Mouse (Mus musculus) forebrain, postnatal 0 days (tissue): ENCODE results near the gene Plxna1. TPM values are rescaled to one million over a fixed set of nuclear protein-coding genes. Genes with fewer than 3 reads are reported as not detected.

Experiments used
- ATAC-seq: fragments of 200-750 bp; cut with Nextera tagmentation; 2 replicates; pipeline ENCODE4 v1.8.0; 2017; ENCODE audit warnings: mild to moderate bottlenecking, moderate library complexity
- DNase-seq: peaks from one replicate; pipeline ENCODE4 v3.0.0-alpha.2; 2015
- H3K27ac ChIP-seq: fragments of 300-500 bp; sonication (generic); 2 replicates; pipeline ENCODE4 v1.5.1; 2014; ENCODE audit warnings: low read depth, mild to moderate bottlenecking, antibody characterized with exemption, low read length, moderate library complexity, mixed read lengths
- H3K27me3 ChIP-seq: fragments of 300-500 bp; sonication (generic); 2 replicates; pipeline ENCODE4 v1.6.1; 2014; ENCODE audit warnings: mild to moderate bottlenecking, low read length, mixed read lengths; ENCODE audit not compliant: insufficient read depth
- H3K36me3 ChIP-seq: fragments of 300-500 bp; sonication (generic); 2 replicates; pipeline ENCODE4 v1.6.1; 2014; ENCODE audit warnings: mild to moderate bottlenecking, moderate library complexity; ENCODE audit not compliant: insufficient read depth
- H3K4me1 ChIP-seq: fragments of 300-500 bp; sonication (generic); 2 replicates; pipeline ENCODE4 v1.6.1; 2014; ENCODE audit warnings: antibody characterized with exemption; ENCODE audit not compliant: insufficient read depth
- H3K4me2 ChIP-seq: fragments of 300-500 bp; sonication (generic); 2 replicates; pipeline ENCODE4 v1.6.1; 2014; ENCODE audit warnings: low read depth, mild to moderate bottlenecking, moderate library complexity
- H3K4me3 ChIP-seq: fragments of 300-500 bp; sonication (generic); 2 replicates; pipeline ENCODE4 v1.5.1; 2014; ENCODE audit warnings: low read depth, low read length, mixed read lengths
- H3K9ac ChIP-seq: fragments of 300-500 bp; sonication (generic); 2 replicates; pipeline ENCODE4 v1.6.1; 2014; ENCODE audit warnings: mild to moderate bottlenecking
- H3K9me3 ChIP-seq: fragments of 300-500 bp; sonication (generic); 2 replicates; pipeline ENCODE4 v1.6.1; 2016; ENCODE audit warnings: low read length
- CTCF ChIP-seq: sonication (generic); IDR thresholded peaks from 2 replicates; pipeline ENCODE4 v1.5.1; 2016; ENCODE audit warnings: antibody characterized with exemption, control low read depth, low read depth
- WGBS: fragments of 180-500 bp; shearing (Covaris S2); extraction: QIAGEN DNeasy Blood & Tissue Kit; methylation state at CpG from one replicate; pipeline ENCODE4 v1.1.7; 2014; 5-methylcytosine and 5-hydroxymethylcytosine counted together
- polyA plus RNA-seq: library from polyadenylated mRNA; unstranded; fragments of >200 nt; fragmentation: Nextera tagmentation; extraction: Ambion mirVana; gene quantifications from 2 replicates; pipeline ENCODE4 v1.2.1, GENCODE M21; 2015
- total RNA-seq: library from RNA; depleted of rRNA; stranded (reverse); fragments of >200 nt; gene quantifications from 2 replicates; pipeline ENCODE4 v1.2.3, GENCODE M21; 2014

Gene Plxna1
- total and polyA plus RNA-seq, 2 experiments from 2014 or later: 42.1 to 111 TPM

GRCm38 (mm10) chr6:89310236-89310635, 52.2 kb downstream of the Plxna1 start:
- Histone ChIP-seq H3K4me3 (no peak overlapping the region), H3K27ac (no peak overlapping the region), H3K4me1 (no peaks in the 10 kb centered on the region), H3K9ac (no peak overlapping the region), H3K36me3 (no peaks in the 10 kb centered on the region), H3K4me2 (no peak overlapping the region), H3K9me3 (0 out of 2 replicates have a peak, but pooled peaks cover 5% of the 10 kb centered on the region), H3K27me3 (no peaks in the 10 kb centered on the region)
- no peak for TF ChIP-seq CTCF
- ATAC-seq (no peak), DNase-seq (no peak)
- 23% methylated on average over 9 of the region's 9 CpGs for WGBS

GRCm38 (mm10) chr6:89308213-89308973, 54.0 kb downstream of the Plxna1 start:
- Histone ChIP-seq H3K4me1 (peaks cover 10% of the 10 kb centered on the region; the same call in 1 of the 2 replicates), H3K4me3 (no peak overlapping the region), H3K4me2 (no peak overlapping the region), H3K9ac (no peak overlapping the region), H3K36me3 (no peaks in the 10 kb centered on the region), H3K9me3 (0 out of 2 replicates have a peak, but pooled peaks cover 5% of the 10 kb centered on the region), H3K27me3 (no peaks in the 10 kb centered on the region), H3K27ac (no peak overlapping the region)
- no peak for ATAC-seq
- no peak for TF ChIP-seq CTCF
- no peak for DNase-seq
- 89% methylated on average over 6 of the region's 6 CpGs for WGBS

GRCm38 (mm10) chr6:89304375-89305058, 57.9 kb downstream of the Plxna1 start:
- Histone ChIP-seq H3K4me3 (no peak overlapping the region), H3K4me1 (peaks cover 10% of the 10 kb centered on the region; the same call in 1 of the 2 replicates), H3K36me3 (no peaks in the 10 kb centered on the region), H3K4me2 (no peak overlapping the region), H3K9me3 (0 out of 2 replicates have a peak, but pooled peaks cover 5% of the 10 kb centered on the region), H3K27ac (no peak overlapping the region), H3K9ac (no peak overlapping the region), H3K27me3 (no peaks in the 10 kb centered on the region)
- 52% methylated on average over 3 of the region's 3 CpGs for WGBS
- DNase-seq (peak; percentile 65), ATAC-seq (peak; percentile 69)
- no peak for TF ChIP-seq CTCF

GRCm38 (mm10) chr6:89299818-89300217, 62.6 kb downstream of the Plxna1 start:
- H3K4me3 ChIP-seq: no peak overlapping the region
- no peak overlapping the region for H3K9ac ChIP-seq
- DNase-seq (no peak), ATAC-seq (no peak)
- H3K4me1 ChIP-seq: peaks cover 8% of the 10 kb centered on the region; the same call in 1 of the 2 replicates
- H3K27ac ChIP-seq: no peak overlapping the region
- no peaks in the 10 kb centered on the region for H3K27me3 ChIP-seq
- no peaks in the 10 kb centered on the region for H3K9me3 ChIP-seq
- no peaks in the 10 kb centered on the region for H3K36me3 ChIP-seq
- no peak overlapping the region for H3K4me2 ChIP-seq
- 79% methylated on average over 9 of the region's 9 CpGs for WGBS
- TF ChIP-seq CTCF: no peak

GRCm38 (mm10) chr6:89296909-89297695, 65.3 kb downstream of the Plxna1 start:
- H3K4me1 ChIP-seq: no peaks in the 10 kb centered on the region
- no peaks in the 10 kb centered on the region for H3K27me3 ChIP-seq
- 20% methylated on average over 15 of the region's 15 CpGs for WGBS
- H3K27ac ChIP-seq: no peak overlapping the region
- no peak overlapping the region for H3K4me2 ChIP-seq
- no peak overlapping the region for H3K9ac ChIP-seq
- ATAC-seq (no peak; the same call in 1 of the 2 replicates), DNase-seq (no peak)
- H3K9me3 ChIP-seq: no peaks in the 10 kb centered on the region
- TF ChIP-seq CTCF: no peak
- H3K4me3 ChIP-seq: no peak overlapping the region
- no peaks in the 10 kb centered on the region for H3K36me3 ChIP-seq

- no peak for TF ChIP-seq CTCF
- no peak overlapping the region for H3K4me2 ChIP-seq
- DNase-seq: no peak
- 94% methylated on average over 8 of the region's 8 CpGs for WGBS
- H3K4me3 ChIP-seq: no peak overlapping the region
- H3K36me3 ChIP-seq: no peaks in the 10 kb centered on the region
- no peak for ATAC-seq
- H3K4me1 ChIP-seq: no peaks in the 10 kb centered on the region
- H3K27me3 ChIP-seq: no peaks in the 10 kb centered on the region
- H3K9ac ChIP-seq: no peak overlapping the region
- no peak overlapping the region for H3K27ac ChIP-seq
- no peaks in the 10 kb centered on the region for H3K9me3 ChIP-seq
Measured at GRCm38 (mm10) chr6:89296001-89296709, 66.3 kb downstream of the Plxna1 start.
